17 mouse cellular contexts compared by ENCODE assay signal in genomic region chr12:79455848-79456164, GRCm38 (mm10).
DNase-seq lines count a peak whose midpoint lies in the region; ATAC-seq and TF ChIP-seq lines count a peak whose summit lies in the region.
"Had no signal": no experiment of that assay in that cellular context is flagged by ENCODE, and none has a peak within 500 bp of the region (broad histone marks: within the 10 kb centered on the region; RNA-seq: fewer than 3 reads in every experiment).

No protein-coding gene starts in this region.

- no peaks in the 10 kb centered on the region for H3K36me3 ChIP-seq in hindbrain, embryonic 12.5 days
- no peaks in the 10 kb centered on the region for H3K36me3 ChIP-seq in hindbrain, embryonic 16.5 days (ENCODE audit: control insufficient read depth, insufficient read depth, low read length)
- no peaks in the 10 kb centered on the region for H3K36me3 ChIP-seq in neural tube, embryonic 14.5 days (ENCODE audit: control insufficient read depth, insufficient read depth, low read length)
- H3K36me3 ChIP-seq in neural tube, embryonic 15.5 days = no peaks in the 10 kb centered on the region
- H3K36me3 ChIP-seq in forebrain, embryonic 12.5 days (replicated peaks) = no peaks in the 10 kb centered on the region
- H3K36me3 ChIP-seq in limb, embryonic 14.5 days (ENCODE audit: control insufficient read depth, insufficient read depth, low read length) = no peaks in the 10 kb centered on the region
- H3K36me3 ChIP-seq: liver, embryonic 15.5 days; neural tube, embryonic 12.5 days had no signal

- H3K4me2 ChIP-seq in hindbrain, embryonic 12.5 days (replicated peaks) = no peak overlapping the region
- no peak overlapping the region for H3K4me2 ChIP-seq in hindbrain, embryonic 16.5 days (ENCODE audit: low read length)
- H3K4me2 ChIP-seq in neural tube, embryonic 14.5 days (ENCODE audit: low read depth, low read length) = no peak overlapping the region
- H3K4me2 ChIP-seq in neural tube, embryonic 15.5 days = no peak overlapping the region
- H3K4me2 ChIP-seq in forebrain, embryonic 12.5 days = no peak overlapping the region
- no peak overlapping the region for H3K4me2 ChIP-seq in limb, embryonic 14.5 days (replicated peaks; ENCODE audit: low read depth, low read length, severe bottlenecking)
- H3K4me2 ChIP-seq: liver, embryonic 15.5 days; neural tube, embryonic 12.5 days had no signal

- WGBS in hindbrain, embryonic 12.5 days = 22% methylated on average over 3 of the region's 3 CpGs
- WGBS in hindbrain, embryonic 16.5 days = 8% methylated on average over 3 of the region's 3 CpGs
- 13% methylated on average over 3 of the region's 3 CpGs for WGBS in neural tube, embryonic 14.5 days
- 10% methylated on average over 3 of the region's 3 CpGs for WGBS in neural tube, embryonic 15.5 days
- 18% methylated on average over 3 of the region's 3 CpGs for WGBS in forebrain, embryonic 12.5 days
- 20% methylated on average over 3 of the region's 3 CpGs for WGBS in limb, embryonic 14.5 days

- intact Hi-C loops in left cerebral cortex, postnatal 4 days (cut with DNase I) = no loop called here

- TF ChIP-seq POLR2A in limb, embryonic 14.5 days (IDR thresholded peaks at IDR 0.05; ENCODE audit: borderline replicate concordance, extremely low read depth, insufficient read depth, insufficient read length) = no peak

- DNase-seq in limb, embryonic 14.5 days (ENCODE audit: low spot score) = no peak
- DNase-seq in left cerebral cortex, postnatal 4 days = no peak
- DNase-seq: adrenal gland, postnatal 14 days; cerebellum, adult 18-20 months; gastrocnemius, postnatal 14 days; heart, postnatal 14 days; kidney, adult 9 months; lung, postnatal 14 days; thymus, postnatal 36 days had no signal

- peaks cover 6% of the 10 kb centered on the region for H3K4me1 ChIP-seq in hindbrain, embryonic 12.5 days
- no peaks in the 10 kb centered on the region for H3K4me1 ChIP-seq in hindbrain, embryonic 16.5 days (ENCODE audit: control insufficient read depth, insufficient read depth, low read depth, low read length)
- peaks cover 6% of the 10 kb centered on the region for H3K4me1 ChIP-seq in neural tube, embryonic 14.5 days (ENCODE audit: control insufficient read depth, insufficient read depth, low read length)
- H3K4me1 ChIP-seq in neural tube, embryonic 15.5 days = peaks cover 8% of the 10 kb centered on the region; the same call in 1 of the 2 replicates
- peaks cover 15% of the 10 kb centered on the region for H3K4me1 ChIP-seq in forebrain, embryonic 12.5 days
- peaks cover 14% of the 10 kb centered on the region for H3K4me1 ChIP-seq in limb, embryonic 14.5 days (ENCODE audit: control insufficient read depth, insufficient read depth, low read length)
- H3K4me1 ChIP-seq: liver, embryonic 15.5 days had no signal

- no peaks in the 10 kb centered on the region for H3K9me3 ChIP-seq in hindbrain, embryonic 12.5 days (replicated peaks)
- no peaks in the 10 kb centered on the region for H3K9me3 ChIP-seq in hindbrain, embryonic 16.5 days (ENCODE audit: control insufficient read depth, low read length)
- H3K9me3 ChIP-seq in neural tube, embryonic 14.5 days (ENCODE audit: control insufficient read depth, low read length) = no peaks in the 10 kb centered on the region
- no peaks in the 10 kb centered on the region for H3K9me3 ChIP-seq in neural tube, embryonic 15.5 days (replicated peaks)
- H3K9me3 ChIP-seq in forebrain, embryonic 12.5 days = no peaks in the 10 kb centered on the region
- no peaks in the 10 kb centered on the region for H3K9me3 ChIP-seq in limb, embryonic 14.5 days (ENCODE audit: control insufficient read depth, low read length)
- H3K9me3 ChIP-seq: liver, embryonic 15.5 days; neural tube, embryonic 12.5 days had no signal

- no peak for ATAC-seq in hindbrain, embryonic 12.5 days (ENCODE audit: low FRiP score)
- no peak for ATAC-seq in hindbrain, embryonic 16.5 days
- no peak; the same call in 1 of the 2 replicates for ATAC-seq in neural tube, embryonic 14.5 days (ENCODE audit: low read depth)
- ATAC-seq in neural tube, embryonic 15.5 days (ENCODE audit: low FRiP score) = no peak
- peak; percentile 69; the same call in 1 of the 2 replicates for ATAC-seq in forebrain, embryonic 12.5 days (ENCODE audit: low FRiP score)
- ATAC-seq in limb, embryonic 14.5 days (ENCODE audit: low FRiP score, low read depth) = no peak
- ATAC-seq in megakaryocyte, adult 5-6 weeks (ENCODE audit: poor library complexity, severe bottlenecking) = no peak

- no peak overlapping the region for H3K9ac ChIP-seq in hindbrain, embryonic 12.5 days
- no peak overlapping the region for H3K9ac ChIP-seq in hindbrain, embryonic 16.5 days (ENCODE audit: low read depth, low read length)
- H3K9ac ChIP-seq in neural tube, embryonic 14.5 days (replicated peaks; ENCODE audit: low read depth, low read length) = 0 out of 2 replicates have a peak overlapping the region, but pooled peaks have one; percentile 3
- no peak overlapping the region for H3K9ac ChIP-seq in neural tube, embryonic 15.5 days (replicated peaks)
- no peak overlapping the region for H3K9ac ChIP-seq in forebrain, embryonic 12.5 days
- H3K9ac ChIP-seq in limb, embryonic 14.5 days (ENCODE audit: low read depth, low read length, severe bottlenecking) = no peak overlapping the region
- H3K9ac ChIP-seq: liver, embryonic 15.5 days; neural tube, embryonic 12.5 days had no signal

- H3K4me3 ChIP-seq in hindbrain, embryonic 12.5 days = no peak overlapping the region
- H3K4me3 ChIP-seq in hindbrain, embryonic 16.5 days (ENCODE audit: low read length) = no peak overlapping the region
- H3K4me3 ChIP-seq in neural tube, embryonic 14.5 days (ENCODE audit: low read depth, low read length) = no peak overlapping the region
- no peak overlapping the region for H3K4me3 ChIP-seq in neural tube, embryonic 15.5 days (replicated peaks)
- H3K4me3 ChIP-seq in forebrain, embryonic 12.5 days (replicated peaks) = no peak overlapping the region
- H3K4me3 ChIP-seq in limb, embryonic 14.5 days (replicated peaks; ENCODE audit: low read length) = no peak overlapping the region
- H3K4me3 ChIP-seq: liver, embryonic 15.5 days; neural tube, embryonic 12.5 days had no signal

- peak overlapping the region; percentile 18; the same call in 1 of the 2 replicates for H3K27ac ChIP-seq in hindbrain, embryonic 12.5 days
- H3K27ac ChIP-seq in hindbrain, embryonic 16.5 days (ENCODE audit: low read depth, low read length) = no peak overlapping the region
- H3K27ac ChIP-seq in neural tube, embryonic 14.5 days (ENCODE audit: low read depth, low read length) = no peak overlapping the region
- H3K27ac ChIP-seq in neural tube, embryonic 15.5 days (replicated peaks) = no peak overlapping the region
- peak overlapping the region; percentile 80 for H3K27ac ChIP-seq in forebrain, embryonic 12.5 days
- 0 out of 2 replicates have a peak overlapping the region, but pooled peaks have one; percentile 43 for H3K27ac ChIP-seq in limb, embryonic 14.5 days (replicated peaks; ENCODE audit: low read depth, low read length)
- H3K27ac ChIP-seq: liver, embryonic 15.5 days; neural tube, embryonic 12.5 days had no signal

- no peaks in the 10 kb centered on the region for H3K27me3 ChIP-seq in hindbrain, embryonic 12.5 days
- no peaks in the 10 kb centered on the region for H3K27me3 ChIP-seq in hindbrain, embryonic 16.5 days (replicated peaks; ENCODE audit: control insufficient read depth, insufficient read depth, low read length)
- H3K27me3 ChIP-seq in neural tube, embryonic 14.5 days (ENCODE audit: control insufficient read depth, insufficient read depth, low read length) = no peaks in the 10 kb centered on the region
- H3K27me3 ChIP-seq in neural tube, embryonic 15.5 days (replicated peaks) = no peaks in the 10 kb centered on the region
- H3K27me3 ChIP-seq in forebrain, embryonic 12.5 days = no peaks in the 10 kb centered on the region
- no peaks in the 10 kb centered on the region for H3K27me3 ChIP-seq in limb, embryonic 14.5 days (ENCODE audit: control insufficient read depth, insufficient read depth, low read length)
- H3K27me3 ChIP-seq: liver, embryonic 15.5 days; neural tube, embryonic 12.5 days had no signal

Comparison
In these comparisons a context has a peak if more than half of its experiments do, and no peak if none do; other contexts are left out.
1. H3K27ac ChIP-seq: peak in hindbrain, embryonic 12.5 days (single experiment), forebrain, embryonic 12.5 days (single experiment) and limb, embryonic 14.5 days (single experiment); none in hindbrain, embryonic 16.5 days (single experiment), neural tube, embryonic 14.5 days (single experiment) and neural tube, embryonic 15.5 days (single experiment).